Mouse (Mus musculus) frontal cortex, adult (tissue): ENCODE measurements around the gene Vmn1r165.
"Not testable (repeated sequence)": the region's sequence is repeated elsewhere in the genome, so short reads cannot be mapped to it uniquely, and the experiment has no call there.

Experiments
- ATAC-seq: cut with Nextera tagmentation; 2 replicates; pipeline ENCODE4 v1.9.2; 2017; ENCODE audit warnings: mild to moderate bottlenecking, moderate library complexity, mixed read lengths; ENCODE audit not compliant: low TSS enrichment

Vmn1r165 gene

DNA sequence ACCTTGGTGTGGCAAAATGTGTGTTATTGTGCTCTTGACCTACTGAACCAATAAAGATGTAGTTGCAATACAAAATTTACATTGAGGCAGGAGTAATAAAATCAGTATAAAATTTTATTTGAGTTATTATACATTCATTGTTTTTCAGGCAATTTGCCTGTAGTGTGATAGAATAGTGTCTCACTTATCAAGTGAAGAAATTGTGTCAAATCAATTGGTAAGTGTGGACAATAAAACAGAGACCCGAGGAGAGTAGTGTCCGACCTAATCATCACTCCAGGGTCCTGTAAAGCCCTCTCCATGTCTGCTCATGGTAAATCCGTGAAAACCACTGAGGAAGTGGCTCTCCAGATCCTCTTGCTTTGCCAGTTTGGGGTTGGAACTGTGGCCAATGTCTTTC, at the start of gene Vmn1r165:
TSS of gene Vmn1r165 (plus strand) at position 301 of the 400 bp plus-strand sequence.
- ATAC-seq, result not testable (repeated sequence)

DNA sequence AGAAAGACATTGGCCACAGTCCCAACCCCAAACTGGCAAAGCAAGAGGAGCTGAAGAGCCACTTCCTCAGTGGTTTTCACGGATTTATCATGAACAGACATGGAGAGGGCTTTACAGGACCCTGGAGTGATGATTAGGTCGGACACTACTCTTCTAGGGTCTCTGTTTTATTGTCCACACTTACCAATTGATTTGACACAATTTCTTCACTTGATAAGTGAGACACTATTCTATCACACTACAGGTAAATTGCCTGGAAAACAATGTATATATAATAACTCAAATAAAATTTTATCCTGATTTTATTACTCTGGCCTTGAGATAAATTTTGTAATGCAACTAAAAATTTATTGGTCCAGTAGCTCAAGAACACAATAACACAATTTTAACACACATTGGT, 34.5 kb downstream of the Vmn1r165 start, which contains the start of gene Vmn1r166:
TSS of gene Vmn1r166 (minus strand) at position 101 of the 400 bp plus-strand sequence.
- ATAC-seq, result not testable (repeated sequence)
